Mouse (Mus musculus): ENCODE results near the gene Ccl3.

- TF ChIP-seq CTCF (conservative IDR thresholded peaks at IDR 0.05; ENCODE audit: low read length) (no peak), NANOG (IDR thresholded peaks at IDR 0.05; ENCODE audit: borderline replicate concordance, low read length) (no peak)
These were observed 38.3 kb downstream of the Ccl3 start for GRCm38 (mm10) chr11:83610900-83611299.

Data from E14TG2a.4 (cell line).